Mouse (Mus musculus) midbrain, postnatal 0 days (tissue): ENCODE results near the gene Slc24a3. TPM values are rescaled to one million over a fixed set of nuclear protein-coding genes. Genes with fewer than 3 reads are reported as not detected.

Experiments used
- ATAC-seq: fragments of 200-750 bp; cut with Nextera tagmentation; 2 replicates; pipeline ENCODE4 v1.8.0; 2017; ENCODE audit warnings: moderate number of reproducible peaks, mild to moderate bottlenecking, moderate TSS enrichment, moderate library complexity; ENCODE audit not compliant: low FRiP score
- DNase-seq: peaks from one replicate; pipeline ENCODE4 v3.0.0-alpha.2; 2015; ENCODE audit warnings: low spot score
- H3K27ac ChIP-seq: fragments of 300-500 bp; sonication (generic); 2 replicates; pipeline ENCODE4 v1.5.1; 2014; ENCODE audit warnings: low read depth, mild to moderate bottlenecking, low read length, mixed read lengths
- H3K27me3 ChIP-seq: fragments of 300-500 bp; sonication (generic); 2 replicates; pipeline ENCODE4 v1.6.1; 2014; ENCODE audit warnings: low read length, control low read depth, mixed read lengths; ENCODE audit not compliant: insufficient read depth
- H3K36me3 ChIP-seq: fragments of 300-500 bp; sonication (generic); 2 replicates; pipeline ENCODE4 v1.6.1; 2014; ENCODE audit warnings: low read length, control low read depth, mixed read lengths; ENCODE audit not compliant: insufficient read depth
- H3K4me1 ChIP-seq: fragments of 300-500 bp; sonication (generic); 2 replicates; pipeline ENCODE4 v1.6.1; 2014; ENCODE audit warnings: mild to moderate bottlenecking, control low read depth, antibody characterized with exemption, low read length, mixed read lengths; ENCODE audit not compliant: insufficient read depth
- H3K4me2 ChIP-seq: fragments of 300-500 bp; sonication (generic); 2 replicates; pipeline ENCODE4 v1.6.1; 2014; ENCODE audit warnings: low read depth, mild to moderate bottlenecking, low read length, mixed read lengths; ENCODE audit not compliant: poor library complexity, severe bottlenecking
- H3K4me3 ChIP-seq: fragments of 300-500 bp; sonication (generic); 2 replicates; pipeline ENCODE4 v1.5.1; 2014; ENCODE audit warnings: low read depth, mild to moderate bottlenecking, low read length, moderate library complexity
- H3K9ac ChIP-seq: fragments of 300-500 bp; sonication (generic); replicated peaks from 2 replicates; pipeline ENCODE4 v1.6.1; 2014; ENCODE audit warnings: mild to moderate bottlenecking, low read length, moderate library complexity, mixed read lengths; ENCODE audit not compliant: poor library complexity, severe bottlenecking
- H3K9me3 ChIP-seq: fragments of 300-500 bp; sonication (generic); 2 replicates; pipeline ENCODE4 v1.6.1; 2016; ENCODE audit warnings: low read length, control low read depth
- CTCF ChIP-seq: IDR thresholded peaks from 2 replicates; pipeline ENCODE4 v1.5.1; 2016; ENCODE audit warnings: antibody characterized with exemption, mild to moderate bottlenecking
- WGBS: fragments of 180-500 bp; shearing (Covaris S2); extraction: QIAGEN DNeasy Blood & Tissue Kit; methylation state at CpG from one replicate; pipeline ENCODE4 v1.1.7; 2014; 5-methylcytosine and 5-hydroxymethylcytosine counted together
- polyA plus RNA-seq: library from polyadenylated mRNA; unstranded; fragments of >200 nt; fragmentation: Nextera tagmentation; extraction: Ambion mirVana; gene quantifications from 2 replicates; pipeline ENCODE4 v1.2.1, GENCODE M21; 2015
- total RNA-seq: library from RNA; depleted of rRNA; stranded (reverse); fragments of >200 nt; gene quantifications from 2 replicates; pipeline ENCODE4 v1.2.3, GENCODE M21; 2014

The Slc24a3 gene
- total and polyA plus RNA-seq, 2 experiments from 2014 or later = 34.5 to 65.7 TPM

DNA sequence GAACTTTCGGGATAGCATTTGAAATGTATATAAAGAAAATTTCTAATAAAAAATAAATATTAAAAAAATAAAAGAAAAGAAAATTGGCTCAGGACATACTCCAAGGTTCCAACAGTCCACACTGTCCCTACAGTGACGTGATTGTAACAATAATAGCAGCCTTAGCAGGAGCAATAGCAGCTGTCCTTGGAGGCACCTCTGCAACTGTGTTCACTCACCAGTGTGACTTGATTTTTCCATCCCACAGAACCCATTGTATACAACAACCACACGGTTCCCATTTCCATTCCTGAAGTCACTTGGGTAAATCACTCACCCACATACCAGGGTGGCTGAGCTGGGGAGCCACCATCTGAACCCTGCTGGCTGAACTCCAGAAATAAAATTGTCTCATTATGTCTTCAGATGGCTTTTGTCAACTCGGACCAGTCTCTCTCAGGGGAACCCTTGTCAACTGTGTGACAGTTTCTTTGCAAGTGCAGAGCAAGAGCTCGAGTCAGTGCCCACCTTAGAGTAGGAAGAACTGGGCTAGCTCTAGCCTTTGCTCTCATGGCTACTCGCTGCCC, 233.8 kb downstream of the Slc24a3 start:
- WGBS = 59% methylated on average over 6 of the region's 6 CpGs
- Histone ChIP-seq H3K27ac (no peak overlapping the region), H3K36me3 (no peaks in the 10 kb centered on the region), H3K4me1 (peaks cover 4% of the 10 kb centered on the region; the same call in 1 of the 2 replicates), H3K4me3 (no peak overlapping the region), H3K4me2 (no peak overlapping the region), H3K27me3 (no peaks in the 10 kb centered on the region), H3K9ac (no peak overlapping the region), H3K9me3 (no peaks in the 10 kb centered on the region)
- no peak for DNase-seq
- ATAC-seq = no peak
- no peak for TF ChIP-seq CTCF

- H3K27me3 ChIP-seq = no peaks in the 10 kb centered on the region
- no peak for TF ChIP-seq CTCF
- no peaks in the 10 kb centered on the region for H3K9me3 ChIP-seq
- ATAC-seq (no peak), DNase-seq (no peak)
- H3K4me2 ChIP-seq = no peak overlapping the region
- no peak overlapping the region for H3K27ac ChIP-seq
- H3K36me3 ChIP-seq = no peaks in the 10 kb centered on the region
- peaks cover 4% of the 10 kb centered on the region; the same call in 1 of the 2 replicates for H3K4me1 ChIP-seq
- WGBS = 79% methylated on average over 2 of the region's 2 CpGs
- H3K4me3 ChIP-seq = no peak overlapping the region
- no peak overlapping the region for H3K9ac ChIP-seq
These were observed 234.4 kb downstream of the Slc24a3 start for GRCm38 (mm10) chr2:145401996-145402395.

DNA sequence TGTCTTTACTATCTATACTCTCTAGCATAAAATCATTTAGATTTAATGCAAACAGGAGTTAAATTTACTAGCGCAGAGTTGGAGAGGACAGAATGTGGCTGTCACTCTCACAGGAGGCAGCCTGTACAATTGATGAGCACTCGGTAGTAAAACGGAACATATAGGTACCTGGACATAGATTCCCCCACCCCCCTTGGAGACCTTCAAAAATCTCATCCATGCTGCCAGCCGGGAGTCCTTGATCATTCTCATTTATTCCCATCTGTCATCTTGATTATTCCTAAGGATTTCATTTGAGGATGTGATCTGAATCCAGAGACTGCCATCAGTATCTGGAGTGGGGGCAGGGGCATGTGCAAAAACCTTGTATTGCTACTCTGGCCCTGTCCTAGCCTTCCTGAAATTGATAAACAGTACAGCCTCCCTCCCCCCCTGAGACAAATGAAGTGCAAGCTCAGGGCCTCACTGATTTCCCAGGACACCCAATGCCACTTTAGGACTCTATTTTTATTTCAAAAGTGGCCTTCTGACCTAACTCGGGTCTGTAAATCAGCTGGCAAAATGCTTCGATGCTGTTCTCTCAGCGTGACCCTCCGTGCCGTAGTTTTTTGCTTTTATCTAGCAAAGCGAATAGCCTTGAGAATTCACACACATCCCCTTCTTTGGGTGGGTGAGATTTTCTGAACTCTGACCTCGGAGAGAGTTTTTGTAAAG, 237.4 kb downstream of the Slc24a3 start:
- WGBS = 26% methylated on average over 11 of the region's 11 CpGs

DNA sequence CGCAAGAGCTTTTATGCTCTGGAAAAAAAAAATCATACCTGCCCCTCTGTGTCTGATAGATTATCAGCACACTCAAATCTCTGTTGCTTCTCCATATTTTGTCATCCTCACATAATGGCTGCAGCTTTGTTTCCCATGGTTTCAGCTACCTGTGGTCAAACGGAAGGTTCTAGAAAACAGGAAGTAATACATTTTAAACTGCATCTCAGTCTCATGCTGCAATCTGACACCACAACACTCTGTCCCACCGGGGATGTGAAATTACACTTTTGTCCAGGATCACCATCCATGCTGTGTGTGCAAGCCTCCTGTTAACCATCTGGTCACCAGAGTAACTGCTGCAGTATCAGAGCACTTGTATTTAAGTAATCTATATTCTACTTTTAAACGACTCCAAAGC, 238.2 kb downstream of the Slc24a3 start:
- TF ChIP-seq CTCF = no peak
- Histone ChIP-seq H3K4me1 (peaks cover 4% of the 10 kb centered on the region; the same call in 1 of the 2 replicates), H3K36me3 (no peaks in the 10 kb centered on the region), H3K4me3 (no peak overlapping the region), H3K9ac (no peak overlapping the region), H3K27ac (no peak overlapping the region), H3K9me3 (no peaks in the 10 kb centered on the region), H3K27me3 (no peaks in the 10 kb centered on the region), H3K4me2 (no peak overlapping the region)
- WGBS = 42% methylated on average over 4 of the region's 4 CpGs
- ATAC-seq (no peak), DNase-seq (no peak)

More for the DNA sequence above, 237.4 kb downstream of the Slc24a3 start:
- ATAC-seq (no peak), DNase-seq (no peak)
- Histone ChIP-seq H3K4me1 (peaks cover 4% of the 10 kb centered on the region; the same call in 1 of the 2 replicates), H3K9me3 (no peaks in the 10 kb centered on the region), H3K27ac (no peak overlapping the region), H3K9ac (no peak overlapping the region), H3K36me3 (no peaks in the 10 kb centered on the region), H3K27me3 (no peaks in the 10 kb centered on the region), H3K4me3 (no peak overlapping the region), H3K4me2 (no peak overlapping the region)
- TF ChIP-seq CTCF = no peak

- Histone ChIP-seq H3K9ac (no peak overlapping the region), H3K27me3 (no peaks in the 10 kb centered on the region), H3K4me1 (no peaks in the 10 kb centered on the region), H3K27ac (no peak overlapping the region), H3K4me2 (no peak overlapping the region), H3K4me3 (no peak overlapping the region), H3K9me3 (no peaks in the 10 kb centered on the region), H3K36me3 (no peaks in the 10 kb centered on the region)
- 100% methylated on average over 2 of the region's 2 CpGs for WGBS
- DNase-seq = no peak
- ATAC-seq = no peak
- TF ChIP-seq CTCF = no peak
These were observed 250.2 kb downstream of the Slc24a3 start for GRCm38 (mm10) chr2:145417738-145418137.

DNA sequence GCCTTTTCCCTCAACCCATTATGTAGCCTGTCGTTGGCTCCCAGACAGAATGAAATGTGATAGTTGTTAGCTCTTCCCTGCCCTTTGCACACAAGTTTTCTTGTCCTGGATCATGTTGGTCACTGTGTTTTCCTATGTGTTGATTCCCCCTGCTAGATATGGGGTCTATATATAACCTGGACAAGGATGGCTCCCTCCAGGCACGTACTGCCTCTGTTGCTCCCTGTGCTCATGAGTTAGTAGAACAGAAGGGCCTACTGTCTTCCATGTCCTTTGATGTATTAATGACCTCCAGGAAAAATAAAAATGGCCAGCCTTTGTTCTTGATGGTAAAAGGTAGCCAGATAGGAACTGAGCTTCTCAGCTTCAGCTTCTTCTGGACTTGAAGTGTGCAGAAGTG, 251.5 kb downstream of the Slc24a3 start:
- no peak overlapping the region for H3K4me2 ChIP-seq
- H3K4me1 ChIP-seq = no peaks in the 10 kb centered on the region
- H3K27ac ChIP-seq = no peak overlapping the region
- H3K36me3 ChIP-seq = no peaks in the 10 kb centered on the region
- no peak for ATAC-seq
- H3K4me3 ChIP-seq = no peak overlapping the region
- DNase-seq = no peak
- no peaks in the 10 kb centered on the region for H3K27me3 ChIP-seq
- no peak for TF ChIP-seq CTCF
- WGBS = 81% methylated on average over 2 of the region's 2 CpGs
- no peak overlapping the region for H3K9ac ChIP-seq
- H3K9me3 ChIP-seq = no peaks in the 10 kb centered on the region
